Mouse (Mus musculus) limb, embryonic 10.5 days (tissue): ENCODE measurements around the gene Ttll6. TPM values are rescaled to one million over a fixed set of nuclear protein-coding genes. Genes with fewer than 3 reads are reported as not detected.
A peak's percentile ranks its signal among the peaks of the same experiment; 100 is the strongest.
"Not testable (repeated sequence)": the region's sequence is repeated elsewhere in the genome, so short reads cannot be mapped to it uniquely, and the experiment has no call there.

Source experiments
- DNase-seq: peaks from one replicate; pipeline ENCODE4 v3.0.0-alpha.2; 2017; ENCODE audit warnings: low spot score
- H3K27ac ChIP-seq: fragments of 300-500 bp; sonication (generic); 2 replicates; pipeline ENCODE4 v1.5.1; 2016; ENCODE audit warnings: mild to moderate bottlenecking
- H3K27me3 ChIP-seq: fragments of 300-500 bp; sonication (generic); 2 replicates; pipeline ENCODE4 v1.6.1; 2016; ENCODE audit warnings: low read depth, mild to moderate bottlenecking; ENCODE audit not compliant: poor library complexity, severe bottlenecking
- H3K36me3 ChIP-seq: fragments of 300-500 bp; sonication (generic); 2 replicates; pipeline ENCODE4 v1.6.1; 2016; ENCODE audit warnings: mild to moderate bottlenecking, moderate library complexity
- H3K4me1 ChIP-seq: fragments of 300-500 bp; sonication (generic); 2 replicates; pipeline ENCODE4 v1.6.1; 2016
- H3K4me3 ChIP-seq: fragments of 300-500 bp; sonication (generic); 2 replicates; pipeline ENCODE4 v1.5.1; 2016; ENCODE audit warnings: mild to moderate bottlenecking, moderate library complexity
- H3K9me3 ChIP-seq: fragments of 300-500 bp; sonication (generic); replicated peaks from 2 replicates; pipeline ENCODE4 v1.6.1; 2016; ENCODE audit warnings: mild to moderate bottlenecking
- WGBS: fragments of 180-500 bp; shearing (Covaris S2); methylation state at CpG from one replicate; pipeline ENCODE4 v1.1.7; 2016; 5-methylcytosine and 5-hydroxymethylcytosine counted together
- polyA plus RNA-seq: library from polyadenylated mRNA; unstranded; fragments of >200 nt; fragmentation: Nextera tagmentation; extraction: Ambion mirVana; gene quantifications from 2 replicates; pipeline ENCODE4 v1.2.1, GENCODE M21; 2016

Ttll6 gene
- polyA plus RNA-seq: not detected in 2 replicates

- Histone ChIP-seq H3K27ac (no peak within 1 kb of the TSS), H3K36me3 (no peaks in the 10 kb centered on the region), H3K27me3 (peaks cover 56% of the 10 kb centered on the region), H3K4me3 (peak within 1 kb of the TSS; percentile 34), H3K4me1 (peaks cover 14% of the 10 kb centered on the region), H3K9me3 (no peaks in the 10 kb centered on the region)
- DNase-seq: peak; percentile 86
- 27% methylated on average over 16 of the region's 16 CpGs for WGBS
Observed at GRCm38 (mm10) chr11:96133239-96133865, at the start of gene Ttll6. Ttll6 (plus strand) TSS chr11:96133786.

GRCm38 (mm10) chr11:96087981-96088380 lies 45.6 kb upstream of the Ttll6 start:
- 92% methylated on average over 6 of the region's 6 CpGs for WGBS

GRCm38 (mm10) chr11:96091073-96091472 lies 42.5 kb upstream of the Ttll6 start:
- Histone ChIP-seq H3K27me3 (0 out of 2 replicates have a peak, but pooled peaks cover 4% of the 10 kb centered on the region), H3K4me3 (no peak overlapping the region), H3K4me1 (no peaks in the 10 kb centered on the region), H3K36me3 (no peaks in the 10 kb centered on the region), H3K27ac (no peak overlapping the region), H3K9me3 (no peaks in the 10 kb centered on the region)
- 61% methylated on average over 2 of the region's 2 CpGs for WGBS
- no peak for DNase-seq

More at GRCm38 (mm10) chr11:96087981-96088380, 45.6 kb upstream of the Ttll6 start:
- Histone ChIP-seq H3K9me3 (no peaks in the 10 kb centered on the region), H3K4me3 (no peak overlapping the region), H3K27me3 (0 out of 2 replicates have a peak, but pooled peaks cover 4% of the 10 kb centered on the region), H3K36me3 (no peaks in the 10 kb centered on the region), H3K27ac (no peak overlapping the region), H3K4me1 (no peaks in the 10 kb centered on the region)
- no peak for DNase-seq

GRCm38 (mm10) chr11:96092674-96093291 lies 40.8 kb upstream of the Ttll6 start:
- DNase-seq: no peak
- Histone ChIP-seq H3K27me3 (0 out of 2 replicates have a peak, but pooled peaks cover 14% of the 10 kb centered on the region), H3K4me1 (no peaks in the 10 kb centered on the region), H3K4me3 (no peak overlapping the region), H3K9me3 (no peaks in the 10 kb centered on the region), H3K36me3 (no peaks in the 10 kb centered on the region), H3K27ac (no peak overlapping the region)
- WGBS: 50% methylated on average over 7 of the region's 7 CpGs

- WGBS: 7% methylated on average over 3 of the region's 3 CpGs
- Histone ChIP-seq H3K27me3 (0 out of 2 replicates have a peak, but pooled peaks cover 14% of the 10 kb centered on the region), H3K9me3 (no peaks in the 10 kb centered on the region), H3K36me3 (no peaks in the 10 kb centered on the region), H3K27ac (no peak overlapping the region), H3K4me1 (no peaks in the 10 kb centered on the region), H3K4me3 (no peak overlapping the region)
- DNase-seq: peak; percentile 70
Observed at GRCm38 (mm10) chr11:96093361-96093760, 40.2 kb upstream of the Ttll6 start.

GRCm38 (mm10) chr11:96108376-96108775 lies 25.2 kb upstream of the Ttll6 start:
- 88% methylated on average over 1 of the region's 1 CpGs for WGBS
- no peak for DNase-seq

GRCm38 (mm10) chr11:96110950-96111349 lies 22.6 kb upstream of the Ttll6 start:
- H3K36me3 ChIP-seq, H3K27me3 ChIP-seq, DNase-seq, H3K9me3 ChIP-seq, H3K4me1 ChIP-seq, H3K27ac ChIP-seq, H3K4me3 ChIP-seq: not testable (repeated sequence)
- 61% methylated on average over 2 of the region's 2 CpGs for WGBS

More at GRCm38 (mm10) chr11:96108376-96108775, 25.2 kb upstream of the Ttll6 start:
- H3K36me3 ChIP-seq: no peaks in the 10 kb centered on the region
- no peaks in the 10 kb centered on the region for H3K4me1 ChIP-seq
- no peak overlapping the region for H3K4me3 ChIP-seq
- no peaks in the 10 kb centered on the region for H3K9me3 ChIP-seq
- no peak overlapping the region for H3K27ac ChIP-seq
- H3K27me3 ChIP-seq: no peaks in the 10 kb centered on the region

GRCm38 (mm10) chr11:96111751-96112150 lies 21.8 kb upstream of the Ttll6 start, which contains the start of gene Calcoco2:
Calcoco2 (minus strand) TSS chr11:96111964.
- Histone ChIP-seq H3K4me3 (no peak within 1 kb of the TSS), H3K9me3 (no peaks in the 10 kb centered on the region), H3K27ac (no peak within 1 kb of the TSS), H3K27me3 (0 out of 2 replicates have a peak, but pooled peaks cover 3% of the 10 kb centered on the region), H3K4me1 (no peaks in the 10 kb centered on the region), H3K36me3 (no peaks in the 10 kb centered on the region)
- DNase-seq: no peak
- 38% methylated on average over 14 of the region's 14 CpGs for WGBS

GRCm38 (mm10) chr11:96114077-96114476 lies 19.5 kb upstream of the Ttll6 start:
- H3K4me1 ChIP-seq: no peaks in the 10 kb centered on the region
- H3K27me3 ChIP-seq: 0 out of 2 replicates have a peak, but pooled peaks cover 3% of the 10 kb centered on the region
- H3K9me3 ChIP-seq: no peaks in the 10 kb centered on the region
- 80% methylated on average over 2 of the region's 2 CpGs for WGBS
- no peak overlapping the region for H3K27ac ChIP-seq
- H3K4me3 ChIP-seq: no peak overlapping the region
- no peaks in the 10 kb centered on the region for H3K36me3 ChIP-seq
- DNase-seq: no peak

GRCm38 (mm10) chr11:96115416-96115815 lies 18.2 kb upstream of the Ttll6 start:
- no peak for DNase-seq
- H3K27ac ChIP-seq: no peak overlapping the region
- no peaks in the 10 kb centered on the region for H3K36me3 ChIP-seq
- 91% methylated on average over 6 of the region's 6 CpGs for WGBS
- H3K4me3 ChIP-seq: no peak overlapping the region
- H3K9me3 ChIP-seq: no peaks in the 10 kb centered on the region
- no peaks in the 10 kb centered on the region for H3K4me1 ChIP-seq
- 0 out of 2 replicates have a peak, but pooled peaks cover 8% of the 10 kb centered on the region for H3K27me3 ChIP-seq

- no peak for DNase-seq
- 87% methylated on average over 3 of the region's 3 CpGs for WGBS
- Histone ChIP-seq H3K4me3 (no peak overlapping the region), H3K36me3 (no peaks in the 10 kb centered on the region), H3K27me3 (0 out of 2 replicates have a peak, but pooled peaks cover 11% of the 10 kb centered on the region), H3K9me3 (no peaks in the 10 kb centered on the region), H3K4me1 (no peaks in the 10 kb centered on the region), H3K27ac (no peak overlapping the region)
Observed at GRCm38 (mm10) chr11:96116116-96116515, 17.5 kb upstream of the Ttll6 start.

- H3K27ac ChIP-seq, H3K4me1 ChIP-seq, H3K36me3 ChIP-seq, H3K4me3 ChIP-seq, DNase-seq, H3K9me3 ChIP-seq: not testable (repeated sequence)
- 79% methylated on average over 3 of the region's 3 CpGs for WGBS
- H3K27me3 ChIP-seq: peaks cover 19% of the 10 kb centered on the region; the same call in 1 of the 2 replicates
Observed at GRCm38 (mm10) chr11:96116925-96117324, 16.7 kb upstream of the Ttll6 start.

- peaks cover 38% of the 10 kb centered on the region for H3K27me3 ChIP-seq
- H3K4me1 ChIP-seq: peaks cover 5% of the 10 kb centered on the region
- no peak overlapping the region for H3K27ac ChIP-seq
- no peak for DNase-seq
- no peaks in the 10 kb centered on the region for H3K9me3 ChIP-seq
- H3K36me3 ChIP-seq: no peaks in the 10 kb centered on the region
- no peak overlapping the region for H3K4me3 ChIP-seq
- WGBS: 75% methylated on average over 3 of the region's 3 CpGs
Observed at GRCm38 (mm10) chr11:96119401-96119800, 14.2 kb upstream of the Ttll6 start.
